Mouse (Mus musculus): ENCODE data around the gene Myocos.

- TF ChIP-seq POLR2A (IDR thresholded peaks at IDR 0.05; ENCODE audit: insufficient read length, low read depth): no peak
- TF ChIP-seq MYOD1 (IDR thresholded peaks at IDR 0.05; ENCODE audit: control insufficient read depth in 1 of 3, insufficient read length in 2 of 3, low read depth in 2 of 3): no peak
- TF ChIP-seq E2F4 (IDR thresholded peaks at IDR 0.05; ENCODE audit: insufficient read depth): no peak
- no peak for TF ChIP-seq POLR2AphosphoS2 (IDR thresholded peaks at IDR 0.05; ENCODE audit: insufficient read length, low read depth)
- TF ChIP-seq MYOG (IDR thresholded peaks at IDR 0.05; ENCODE audit: control insufficient read depth in 1 of 3, insufficient read depth in 1 of 3, insufficient read length in 2 of 3, low read depth in 2 of 3): no peak
- no peak for TF ChIP-seq MAX (IDR thresholded peaks at IDR 0.05; ENCODE audit: low read depth)
- no peak for TF ChIP-seq CEBPB (IDR thresholded peaks at IDR 0.05; ENCODE audit: insufficient read depth, poor library complexity, severe bottlenecking)
- peak; percentile 77 for TF ChIP-seq USF1 (IDR thresholded peaks at IDR 0.05; ENCODE audit: low read depth)
- TF ChIP-seq TCF12 (IDR thresholded peaks at IDR 0.05; ENCODE audit: insufficient read depth, poor library complexity, severe bottlenecking): no peak
- no peak for TF ChIP-seq REST (IDR thresholded peaks at IDR 0.05; ENCODE audit: insufficient read depth, insufficient read length)
- no peak for TF ChIP-seq SRF (IDR thresholded peaks at IDR 0.05; ENCODE audit: control insufficient read depth, insufficient read length, low read depth)
- no peak for TF ChIP-seq TCF3 (IDR thresholded peaks at IDR 0.05; ENCODE audit: insufficient read length, low read depth)
Observed at GRCm38 (mm10) chr1:162643752-162644151, 14.3 kb downstream of the Myocos start.

Data from myocyte (in vitro differentiated cells).